Mouse (Mus musculus): ENCODE data around the gene Gli3. TPM values are rescaled to one million over a fixed set of nuclear protein-coding genes. Genes with fewer than 3 reads are reported as not detected.

Gene Gli3
- polyA plus RNA-seq, 1 experiment: 1.4 TPM

DNA sequence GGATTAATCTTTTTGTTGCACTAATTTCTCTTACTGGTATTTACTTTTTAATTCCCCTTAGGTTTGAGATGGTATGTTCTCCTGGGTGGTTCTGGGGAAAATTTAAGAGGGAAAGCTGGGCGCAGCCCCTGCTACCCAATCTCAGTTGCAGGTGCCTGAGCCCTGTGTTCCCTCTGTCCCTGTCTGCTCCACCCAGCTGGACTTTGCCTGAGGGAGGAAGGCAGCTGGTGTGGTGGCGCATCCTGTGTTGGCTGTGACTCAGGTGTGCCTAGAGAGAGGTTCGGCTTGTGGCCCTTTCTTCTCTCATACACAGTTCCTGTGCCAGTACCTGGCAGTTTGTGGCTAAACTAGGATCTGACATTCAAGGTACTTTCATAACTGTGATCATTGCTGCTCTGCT lies 74.6 kb downstream of the Gli3 start:
- no peaks in the 10 kb centered on the region for H3K4me1 ChIP-seq (ENCODE audit: control insufficient read depth, insufficient read depth, low read length)
- no peak overlapping the region for H3K27ac ChIP-seq (ENCODE audit: control insufficient read depth, insufficient read depth, low read depth, low read length, poor library complexity)
- H3K4me3 ChIP-seq (replicated peaks; ENCODE audit: control insufficient read depth, low read depth, low read length): no peak overlapping the region
- TF ChIP-seq CTCF (IDR thresholded peaks at IDR 0.05; ENCODE audit: control insufficient read depth, insufficient read depth, low read length): no peak
- no peak for TF ChIP-seq POLR2A (IDR thresholded peaks at IDR 0.05; ENCODE audit: borderline replicate concordance, control insufficient read depth, low read depth, low read length)
- WGBS: 79% methylated on average over 3 of the region's 3 CpGs

DNA sequence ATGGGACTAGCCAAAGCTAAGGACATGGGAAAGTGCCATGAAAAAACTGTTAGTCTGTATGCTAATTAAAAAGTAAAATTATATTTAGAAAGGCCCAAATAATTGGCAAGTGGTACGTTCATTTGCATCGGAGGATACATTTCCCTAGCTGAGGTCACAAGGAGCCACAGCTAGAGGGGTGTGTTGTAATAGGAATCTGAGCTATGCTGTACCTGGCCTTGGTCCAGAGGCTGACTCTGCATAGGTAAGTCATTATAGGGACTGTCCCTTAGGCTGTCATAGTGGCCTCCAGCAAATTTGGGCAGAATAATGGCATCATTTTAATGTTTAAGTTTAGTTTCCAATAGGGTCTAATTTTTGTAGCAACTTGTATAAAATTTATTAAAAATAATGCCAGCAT lies 75.4 kb downstream of the Gli3 start:
- H3K4me1 ChIP-seq (ENCODE audit: control insufficient read depth, insufficient read depth, low read length): no peaks in the 10 kb centered on the region
- TF ChIP-seq POLR2A (IDR thresholded peaks at IDR 0.05; ENCODE audit: borderline replicate concordance, control insufficient read depth, low read depth, low read length) (no peak), CTCF (IDR thresholded peaks at IDR 0.05; ENCODE audit: control insufficient read depth, insufficient read depth, low read length) (no peak)
- H3K27ac ChIP-seq (ENCODE audit: control insufficient read depth, insufficient read depth, low read depth, low read length, poor library complexity): no peak overlapping the region
- 76% methylated on average over 2 of the region's 2 CpGs for WGBS
- no peak overlapping the region for H3K4me3 ChIP-seq (replicated peaks; ENCODE audit: control insufficient read depth, low read depth, low read length)

GRCm38 (mm10) chr13:15542053-15542452 lies 79.0 kb downstream of the Gli3 start:
- Histone ChIP-seq H3K4me1 (ENCODE audit: control insufficient read depth, insufficient read depth, low read length) (no peaks in the 10 kb centered on the region), H3K27ac (ENCODE audit: control insufficient read depth, insufficient read depth, low read depth, low read length, poor library complexity) (no peak overlapping the region), H3K4me3 (replicated peaks; ENCODE audit: control insufficient read depth, low read depth, low read length) (no peak overlapping the region)
- TF ChIP-seq CTCF (IDR thresholded peaks at IDR 0.05; ENCODE audit: control insufficient read depth, insufficient read depth, low read length) (no peak), POLR2A (IDR thresholded peaks at IDR 0.05; ENCODE audit: borderline replicate concordance, control insufficient read depth, low read depth, low read length) (no peak)
- 71% methylated on average over 5 of the region's 5 CpGs for WGBS

GRCm38 (mm10) chr13:15543169-15543887 lies 80.3 kb downstream of the Gli3 start:
- no peak overlapping the region for H3K27ac ChIP-seq (ENCODE audit: control insufficient read depth, insufficient read depth, low read depth, low read length, poor library complexity)
- H3K4me1 ChIP-seq (ENCODE audit: control insufficient read depth, insufficient read depth, low read length): no peaks in the 10 kb centered on the region
- WGBS: 87% methylated on average over 12 of the region's 12 CpGs
- no peak overlapping the region for H3K4me3 ChIP-seq (replicated peaks; ENCODE audit: control insufficient read depth, low read depth, low read length)
- TF ChIP-seq POLR2A (IDR thresholded peaks at IDR 0.05; ENCODE audit: borderline replicate concordance, control insufficient read depth, low read depth, low read length) (no peak), CTCF (IDR thresholded peaks at IDR 0.05; ENCODE audit: control insufficient read depth, insufficient read depth, low read length) (no peak)

GRCm38 (mm10) chr13:15543888-15544640 lies 81.0 kb downstream of the Gli3 start:
- Histone ChIP-seq H3K27ac (ENCODE audit: control insufficient read depth, insufficient read depth, low read depth, low read length, poor library complexity) (no peak overlapping the region), H3K4me1 (ENCODE audit: control insufficient read depth, insufficient read depth, low read length) (no peaks in the 10 kb centered on the region), H3K4me3 (replicated peaks; ENCODE audit: control insufficient read depth, low read depth, low read length) (no peak overlapping the region)
- WGBS: 78% methylated on average over 7 of the region's 7 CpGs
- TF ChIP-seq POLR2A (IDR thresholded peaks at IDR 0.05; ENCODE audit: borderline replicate concordance, control insufficient read depth, low read depth, low read length): no peak
- TF ChIP-seq CTCF (IDR thresholded peaks at IDR 0.05; ENCODE audit: control insufficient read depth, insufficient read depth, low read length): no peak

DNA sequence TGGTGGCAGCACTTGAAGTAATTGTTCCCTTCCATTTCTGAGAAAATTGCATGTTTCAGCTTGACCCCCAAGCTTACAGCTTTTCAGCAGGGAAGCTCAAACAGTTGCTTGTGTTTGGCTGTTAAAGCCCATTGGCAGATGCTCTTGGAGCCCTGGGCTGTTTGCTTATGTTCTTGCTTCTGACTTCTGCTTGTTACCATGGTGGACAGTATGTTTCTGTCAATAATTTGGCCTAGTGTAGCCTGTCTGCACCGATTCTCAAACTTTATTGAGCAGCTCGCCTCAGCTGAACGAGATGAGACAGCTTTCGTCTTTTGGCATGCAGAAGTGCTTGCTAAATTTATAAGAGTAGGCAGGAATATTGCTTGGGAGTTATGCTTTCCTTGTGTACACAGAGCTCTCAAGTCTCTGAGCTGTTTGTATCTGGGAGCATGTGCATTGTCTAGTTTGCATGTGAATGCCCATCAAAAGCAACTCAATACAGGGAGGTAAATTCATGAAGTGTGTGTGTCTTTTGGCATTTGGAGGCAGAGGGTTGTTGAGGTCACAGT lies 82.4 kb downstream of the Gli3 start:
- 83% methylated on average over 4 of the region's 4 CpGs for WGBS
- H3K4me3 ChIP-seq (replicated peaks; ENCODE audit: control insufficient read depth, low read depth, low read length): no peak overlapping the region

DNA sequence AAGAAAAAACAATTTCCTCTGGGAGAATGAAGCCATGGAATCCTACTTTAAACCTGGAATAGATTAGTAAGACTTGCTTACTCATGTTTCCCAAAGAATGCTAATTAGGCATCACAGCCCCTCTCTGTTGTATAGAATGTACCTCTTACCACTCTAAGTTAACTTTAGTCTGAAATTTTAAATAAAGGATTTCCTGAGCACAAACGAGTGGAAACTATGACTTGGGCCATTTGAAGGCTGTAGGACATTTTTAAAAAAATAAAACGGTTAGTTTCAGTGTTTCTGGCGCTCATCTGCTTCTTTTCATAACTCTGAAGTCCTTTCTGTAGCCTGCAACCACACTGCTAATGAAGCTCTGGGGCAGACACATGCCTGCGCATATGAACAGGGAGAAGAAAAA lies 83.2 kb downstream of the Gli3 start:
- TF ChIP-seq POLR2A (IDR thresholded peaks at IDR 0.05; ENCODE audit: borderline replicate concordance, control insufficient read depth, low read depth, low read length) (no peak), CTCF (IDR thresholded peaks at IDR 0.05; ENCODE audit: control insufficient read depth, insufficient read depth, low read length) (no peak)
- 67% methylated on average over 4 of the region's 4 CpGs for WGBS
- no peak overlapping the region for H3K27ac ChIP-seq (ENCODE audit: control insufficient read depth, insufficient read depth, low read depth, low read length, poor library complexity)

More for the DNA sequence above, 82.4 kb downstream of the Gli3 start:
- no peak for TF ChIP-seq CTCF (IDR thresholded peaks at IDR 0.05; ENCODE audit: control insufficient read depth, insufficient read depth, low read length)
- no peak for TF ChIP-seq POLR2A (IDR thresholded peaks at IDR 0.05; ENCODE audit: borderline replicate concordance, control insufficient read depth, low read depth, low read length)
- Histone ChIP-seq H3K4me1 (ENCODE audit: control insufficient read depth, insufficient read depth, low read length) (no peaks in the 10 kb centered on the region), H3K27ac (ENCODE audit: control insufficient read depth, insufficient read depth, low read depth, low read length, poor library complexity) (no peak overlapping the region)

GRCm38 (mm10) chr13:15549466-15549865 lies 86.4 kb downstream of the Gli3 start:
- no peak overlapping the region for H3K4me3 ChIP-seq (replicated peaks; ENCODE audit: control insufficient read depth, low read depth, low read length)
- WGBS: 62% methylated on average over 6 of the region's 6 CpGs
- no peak for TF ChIP-seq CTCF (IDR thresholded peaks at IDR 0.05; ENCODE audit: control insufficient read depth, insufficient read depth, low read length)
- no peak for TF ChIP-seq POLR2A (IDR thresholded peaks at IDR 0.05; ENCODE audit: borderline replicate concordance, control insufficient read depth, low read depth, low read length)
- H3K4me1 ChIP-seq (ENCODE audit: control insufficient read depth, insufficient read depth, low read length): no peaks in the 10 kb centered on the region
- no peak overlapping the region for H3K27ac ChIP-seq (ENCODE audit: control insufficient read depth, insufficient read depth, low read depth, low read length, poor library complexity)

More for the DNA sequence above, 83.2 kb downstream of the Gli3 start:
- Histone ChIP-seq H3K4me3 (replicated peaks; ENCODE audit: control insufficient read depth, low read depth, low read length) (no peak overlapping the region), H3K4me1 (ENCODE audit: control insufficient read depth, insufficient read depth, low read length) (no peaks in the 10 kb centered on the region)
